Mouse (Mus musculus) embryonic fibroblast, embryonic 13.5 days (primary cell): Measurements from ENCODE around the gene Epha10. TPM values are rescaled to one million over a fixed set of nuclear protein-coding genes. Genes with fewer than 3 reads are reported as not detected.
"Not testable (repeated sequence)": the region's sequence is repeated elsewhere in the genome, so short reads cannot be mapped to it uniquely, and the experiment has no call there.

Experiments used
- H3K27ac ChIP-seq: 2 replicates; pipeline ENCODE4 v1.5.1; 2012; ENCODE audit warnings: low read length, control low read depth, inconsistent platforms; ENCODE audit not compliant: insufficient read depth
- H3K4me1 ChIP-seq: 2 replicates; pipeline ENCODE4 v1.6.1; 2011; ENCODE audit warnings: low read length; ENCODE audit not compliant: control insufficient read depth, insufficient read depth
- H3K4me3 ChIP-seq: 2 replicates; pipeline ENCODE4 v1.5.1; 2011; ENCODE audit warnings: mild to moderate bottlenecking, control low read depth, low read length; ENCODE audit not compliant: insufficient read depth
- CTCF ChIP-seq: IDR thresholded peaks from 2 replicates; pipeline ENCODE4 v1.5.1; 2011; ENCODE audit warnings: mild to moderate bottlenecking, control low read depth, low read length, moderate library complexity, borderline replicate concordance; ENCODE audit not compliant: insufficient read depth
- POLR2A ChIP-seq: IDR thresholded peaks from 2 replicates; pipeline ENCODE4 v1.6.1; 2011; ENCODE audit warnings: low read depth, mild to moderate bottlenecking, control low read depth, low read length, moderate library complexity
- polyA plus RNA-seq: library from polyadenylated mRNA; stranded (reverse); fragments of >200 nt; gene quantifications from 2 replicates; pipeline ENCODE4 v1.2.4, GENCODE M21; 2011; ENCODE audit warnings: low read depth; ENCODE audit not compliant: missing spikeins, insufficient read length

The Epha10 gene
- polyA plus RNA-seq, 1 experiment: not detected

DNA sequence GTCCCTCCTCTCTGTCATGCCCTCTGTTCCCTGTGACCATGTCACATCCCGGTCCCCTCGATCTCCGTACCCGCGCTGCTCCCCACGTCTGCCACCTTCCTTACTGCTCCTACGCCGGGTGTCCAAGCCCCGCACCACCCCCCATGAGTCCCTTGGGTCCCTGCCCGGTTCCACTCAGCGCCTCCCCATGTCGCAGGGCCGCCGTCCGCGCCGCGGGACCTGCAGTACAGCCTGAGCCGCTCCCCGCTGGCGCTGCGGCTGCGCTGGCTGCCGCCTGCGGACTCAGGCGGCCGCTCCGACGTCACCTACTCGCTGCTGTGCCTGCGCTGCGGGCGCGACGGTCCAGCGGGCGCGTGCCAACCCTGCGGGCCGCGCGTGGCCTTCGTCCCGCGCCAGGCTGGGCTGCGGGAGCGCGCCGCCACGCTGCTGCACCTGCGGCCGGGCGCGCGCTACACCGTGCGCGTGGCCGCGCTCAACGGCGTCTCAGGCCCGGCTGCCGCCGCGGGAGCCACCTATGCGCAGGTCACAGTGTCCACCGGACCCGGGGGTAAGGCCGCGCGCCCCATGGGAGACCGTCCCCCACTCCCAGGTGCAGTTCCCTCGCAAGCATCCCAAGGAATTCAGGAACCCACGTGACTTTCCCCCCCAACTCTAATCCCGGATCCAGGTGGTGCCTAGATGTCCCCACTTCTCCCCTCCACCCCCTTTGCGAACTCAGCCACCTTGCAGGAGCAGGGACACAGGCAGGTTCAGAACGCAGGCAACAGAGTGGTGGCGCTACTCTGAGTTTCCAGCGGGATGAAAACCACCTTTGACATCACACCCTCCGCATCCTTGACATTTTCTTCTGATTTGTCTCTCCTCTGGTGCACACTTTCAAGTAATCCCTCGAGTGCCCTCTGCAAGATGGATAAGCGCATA, 14.1 kb downstream of the Epha10 start:
- Histone ChIP-seq H3K27ac (no peak overlapping the region), H3K4me1 (no peaks in the 10 kb centered on the region), H3K4me3 (no peak overlapping the region)
- TF ChIP-seq CTCF (no peak), POLR2A (no peak)

DNA sequence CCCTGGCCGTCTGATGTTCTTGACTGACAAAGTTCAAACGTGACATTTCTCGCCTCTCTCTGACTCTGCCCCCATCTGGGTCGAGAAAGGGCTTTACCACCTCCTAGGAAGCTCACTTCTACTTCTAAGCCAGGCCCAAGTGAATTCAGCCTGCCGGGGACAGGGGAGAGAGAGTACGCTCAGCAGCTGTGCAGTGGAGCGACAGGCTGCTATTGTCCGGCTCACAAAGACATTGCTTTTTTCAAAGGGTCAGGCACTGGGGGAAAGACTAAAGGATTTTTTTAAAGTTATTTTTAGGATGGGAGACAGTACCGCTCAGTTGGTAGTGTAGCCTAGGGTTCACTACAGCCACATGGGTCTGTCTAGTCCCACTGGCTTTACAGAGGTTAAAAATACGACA, 17.7 kb downstream of the Epha10 start:
- H3K4me1 ChIP-seq: no peaks in the 10 kb centered on the region
- no peak overlapping the region for H3K27ac ChIP-seq
- H3K4me3 ChIP-seq: no peak overlapping the region
- TF ChIP-seq POLR2A: no peak
- TF ChIP-seq CTCF: no peak

DNA sequence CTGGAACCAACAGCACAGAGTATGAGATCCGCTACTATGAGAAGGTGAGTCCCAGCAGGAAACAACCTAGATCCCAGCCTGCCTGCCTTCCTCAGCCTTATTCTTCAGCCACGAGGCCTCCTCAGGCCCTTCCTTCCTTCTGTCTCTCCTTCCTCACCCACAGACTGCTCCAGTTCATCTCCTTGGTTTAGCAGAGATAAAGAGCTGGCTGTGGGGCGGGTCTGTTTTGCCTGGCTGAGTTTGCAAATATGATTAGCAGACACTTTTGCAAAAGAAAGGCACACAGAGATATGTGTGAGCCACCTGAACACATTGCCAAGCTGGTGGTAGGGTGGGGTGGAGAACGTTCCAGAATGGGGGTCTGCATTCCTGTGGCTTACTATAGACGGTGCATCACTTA, 19.2 kb downstream of the Epha10 start:
- Histone ChIP-seq H3K4me1 (no peaks in the 10 kb centered on the region), H3K27ac (no peak overlapping the region), H3K4me3 (no peak overlapping the region)
- TF ChIP-seq POLR2A (no peak), CTCF (no peak)

DNA sequence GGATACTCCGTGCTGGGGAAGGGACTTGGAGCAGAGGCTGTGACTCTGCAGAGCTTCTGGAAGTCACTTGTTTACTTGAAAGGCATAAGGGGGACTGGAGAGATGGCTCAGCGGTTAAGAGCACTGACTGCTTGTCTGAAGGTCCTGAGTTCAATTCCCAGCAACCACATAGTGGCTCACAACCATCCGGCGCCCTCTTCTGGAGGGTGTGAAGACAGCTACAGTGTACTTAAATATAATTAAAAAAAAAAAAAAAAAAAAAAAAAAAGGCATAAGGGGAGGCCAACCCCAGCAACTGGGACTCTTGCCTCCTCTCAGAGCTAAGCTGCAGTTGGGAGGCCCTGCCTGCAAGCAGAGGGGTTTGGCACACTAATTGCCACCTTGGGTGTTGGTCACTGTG, 24.7 kb downstream of the Epha10 start:
- Histone ChIP-seq H3K4me3 (no peak overlapping the region), H3K27ac (no peak overlapping the region), H3K4me1 (no peaks in the 10 kb centered on the region)
- TF ChIP-seq POLR2A (no peak), CTCF (no peak)

DNA sequence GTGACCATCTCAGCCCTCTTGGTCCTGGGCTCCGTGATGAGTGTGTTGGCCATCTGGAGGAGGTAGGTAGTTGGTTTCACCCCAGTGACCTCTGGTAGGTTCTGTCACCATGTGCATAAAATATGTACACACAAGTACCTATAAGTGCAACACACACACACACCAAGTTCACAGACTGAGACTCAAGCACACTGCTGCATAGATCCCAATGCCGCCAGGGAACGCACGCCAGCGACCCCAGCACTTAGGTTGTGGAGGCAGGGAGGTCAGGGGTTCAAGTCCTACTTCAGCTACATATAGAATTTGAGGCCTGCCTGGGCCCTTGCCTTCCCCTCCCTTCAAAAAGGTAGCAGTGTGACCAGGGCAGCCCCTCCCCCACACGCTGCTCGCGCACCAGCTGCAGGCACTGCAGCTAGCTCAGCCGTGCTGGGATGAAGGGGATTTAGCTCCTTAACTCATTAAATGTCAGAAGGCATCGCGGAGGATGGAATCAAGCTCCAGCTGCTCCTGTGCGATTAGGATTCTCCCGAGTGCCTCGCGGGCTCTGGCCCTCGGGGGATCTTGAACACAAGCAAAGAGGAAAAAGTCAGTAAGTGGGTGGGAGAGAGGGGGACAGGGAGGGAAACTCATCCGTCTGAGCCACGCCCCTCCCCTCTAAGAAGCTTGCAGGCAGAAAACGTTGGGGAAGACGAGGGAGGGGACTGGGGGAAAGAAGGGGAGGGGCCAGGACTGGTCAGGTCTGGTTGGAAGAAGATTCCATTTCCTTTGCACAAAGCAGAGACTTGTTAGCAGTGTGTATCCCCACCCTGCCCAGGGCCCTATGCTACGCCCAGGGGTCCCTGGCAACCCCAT, 25.5 kb downstream of the Epha10 start:
- Histone ChIP-seq H3K27ac (no peak overlapping the region), H3K4me3 (no peak overlapping the region), H3K4me1 (no peaks in the 10 kb centered on the region)
- TF ChIP-seq CTCF (no peak), POLR2A (no peak)

DNA sequence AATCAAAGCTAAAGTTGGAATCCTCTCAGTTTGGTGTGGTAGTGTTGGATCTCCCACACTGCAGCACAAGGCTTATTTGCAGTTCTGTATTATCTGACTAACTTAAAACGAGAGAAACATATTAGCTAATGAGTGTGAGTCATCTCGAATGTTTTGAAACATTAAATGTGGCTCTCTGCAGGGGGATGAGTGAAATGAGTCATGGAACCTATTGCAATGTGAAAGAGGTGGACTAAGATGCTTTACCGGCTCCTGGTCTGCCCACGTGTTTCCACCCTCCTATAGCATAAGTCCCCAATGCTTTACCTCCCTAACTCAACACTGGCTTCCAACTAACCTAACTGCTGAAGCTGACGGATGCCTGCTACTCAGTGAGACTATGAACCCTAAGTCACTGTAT, 47.4 kb downstream of the Epha10 start:
- H3K27ac ChIP-seq: no peak overlapping the region
- H3K4me1 ChIP-seq: peaks cover 4% of the 10 kb centered on the region; the same call in 1 of the 2 replicates
- no peak overlapping the region for H3K4me3 ChIP-seq

DNA sequence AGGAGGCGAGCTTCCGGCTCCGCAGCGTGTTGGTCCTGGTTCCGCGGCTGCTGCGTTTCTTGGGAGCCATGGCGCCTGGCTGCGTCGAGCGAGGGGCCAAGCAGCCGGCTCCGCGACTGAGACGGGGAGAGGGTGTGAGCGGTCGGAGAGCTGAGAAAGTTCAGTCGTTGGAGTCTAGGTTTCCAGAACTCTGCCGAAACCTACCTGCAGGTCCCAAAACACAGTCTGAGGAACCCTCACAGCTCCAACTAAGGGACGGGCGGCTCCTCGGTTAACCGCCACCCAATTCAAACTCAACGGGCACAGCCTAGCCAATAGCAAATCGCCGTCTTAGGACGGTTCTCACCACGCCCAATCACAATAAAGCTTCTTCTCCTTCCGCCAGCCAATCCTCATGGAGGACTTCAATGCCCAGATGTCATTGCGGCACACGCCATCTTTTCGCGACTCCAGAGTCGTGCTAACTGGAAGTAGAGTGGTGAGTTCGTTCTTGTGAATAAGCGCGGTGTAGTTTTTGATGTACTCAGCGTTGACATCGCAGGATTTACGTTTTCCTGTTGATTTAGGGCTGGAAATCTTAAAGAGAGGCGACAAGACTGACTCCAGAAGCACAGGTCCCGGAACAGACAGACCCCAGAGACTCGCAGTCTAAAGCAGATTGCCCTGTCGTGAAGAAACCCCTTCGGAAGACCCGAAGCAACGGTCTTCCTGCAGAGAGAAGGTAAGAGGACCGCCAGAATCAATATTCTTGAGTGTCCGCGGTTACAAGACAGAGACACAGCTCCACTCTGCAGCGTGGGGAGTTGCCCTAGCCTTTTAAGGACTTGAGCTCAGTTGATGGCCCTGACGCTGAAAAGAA, 56.1 kb downstream of the Epha10 start, which contains the start of gene 9930104L06Rik:
9930104L06Rik (plus strand) TSS at position 436 of the 859 bp plus-strand sequence.
- Histone ChIP-seq H3K4me1 (peaks cover 3% of the 10 kb centered on the region; the same call in 1 of the 2 replicates), H3K27ac (no peak within 1 kb of the TSS), H3K4me3 (peak within 1 kb of the TSS; percentile 87)
- TF ChIP-seq POLR2A (peak; percentile 73), CTCF (no peak)

More for the DNA sequence above, 47.4 kb downstream of the Epha10 start:
- TF ChIP-seq POLR2A: no peak
- no peak for TF ChIP-seq CTCF

DNA sequence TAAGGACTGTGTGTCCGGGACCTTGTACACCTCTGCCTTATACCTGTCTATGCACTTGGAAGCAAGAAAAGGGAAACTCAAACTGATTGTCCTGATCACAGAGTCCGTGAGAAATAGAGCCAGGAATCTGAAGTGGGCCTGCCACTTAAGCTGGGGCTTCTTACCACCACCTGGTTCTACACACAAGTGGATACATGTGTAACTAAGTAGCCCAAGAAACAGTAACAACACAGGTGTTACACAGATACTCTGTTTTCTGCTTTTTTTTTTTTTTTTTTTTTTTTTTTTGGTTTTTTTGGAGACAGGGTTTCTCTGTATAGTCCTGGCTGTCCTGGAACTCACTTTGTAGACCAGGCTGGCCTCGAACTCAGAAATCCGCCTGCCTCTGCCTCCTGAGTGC, 58.5 kb downstream of the Epha10 start, which contains the start of gene Cdca8:
Cdca8 (minus strand) TSS at position 101 of the 400 bp plus-strand sequence.
- not testable (repeated sequence) for H3K4me1 ChIP-seq, H3K27ac ChIP-seq, H3K4me3 ChIP-seq

DNA sequence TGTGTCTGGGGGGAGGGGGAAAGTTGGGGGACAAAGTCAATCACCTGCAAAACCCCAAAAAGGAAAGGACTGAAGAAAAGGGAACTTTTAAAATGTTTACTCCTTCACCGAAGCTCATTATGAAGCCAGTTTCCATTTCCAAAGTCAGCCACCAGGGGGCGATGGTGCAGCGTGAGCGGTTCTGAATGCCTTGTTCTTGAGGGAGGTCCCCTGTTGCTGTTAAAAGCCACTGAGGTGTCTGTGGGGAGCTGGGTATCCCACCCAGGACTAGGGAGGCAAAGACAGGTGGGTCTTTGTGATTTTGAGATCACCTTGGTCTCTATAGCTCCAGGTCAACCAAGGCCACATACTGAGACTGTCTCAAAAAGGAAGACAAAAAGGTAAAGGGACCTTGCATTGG, 62.3 kb downstream of the Epha10 start:
- TF ChIP-seq CTCF (peak; percentile 87; the same call in 1 of the 2 replicates), POLR2A (no peak)
- peaks cover 2% of the 10 kb centered on the region; the same call in 1 of the 2 replicates for H3K4me1 ChIP-seq
- no peak overlapping the region for H3K4me3 ChIP-seq
- H3K27ac ChIP-seq: no peak overlapping the region
